Mouse (Mus musculus): ENCODE data around the gene Gm28044. TPM values are rescaled to one million over a fixed set of nuclear protein-coding genes. Genes with fewer than 3 reads are reported as not detected.
"Not testable (repeated sequence)": the region's sequence is repeated elsewhere in the genome, so short reads cannot be mapped to it uniquely, and the experiment has no call there.

The Gm28044 gene
- polyA plus RNA-seq, 1 experiment from 2014 or later, result 0.95 TPM

GRCm38 (mm10) chr13:67306718-67307117 lies 53.6 kb downstream of the Gm28044 start:
- 26% methylated on average over 5 of the region's 5 CpGs for WGBS
- Histone ChIP-seq H3K4me3 (ENCODE audit: low read length) (peak overlapping the region; percentile 81), H3K9me3 (ENCODE audit: control insufficient read depth, low read length) (no peaks in the 10 kb centered on the region), H3K36me3 (ENCODE audit: control insufficient read depth, insufficient read depth, low read length) (no peaks in the 10 kb centered on the region), H3K9ac (ENCODE audit: low read depth, low read length) (peak overlapping the region; percentile 88; the same call in 1 of the 2 replicates), H3K4me2 (ENCODE audit: low read depth, low read length) (peak overlapping the region; percentile 90), H3K27ac (ENCODE audit: low read length) (no peak overlapping the region), H3K4me1 (ENCODE audit: control insufficient read depth, insufficient read depth, low read length) (peaks cover 6% of the 10 kb centered on the region; the same call in 1 of the 2 replicates), H3K27me3 (replicated peaks; ENCODE audit: control insufficient read depth, insufficient read depth, low read length) (no peaks in the 10 kb centered on the region)
- ATAC-seq, result peak; percentile 74

- no peaks in the 10 kb centered on the region for H3K36me3 ChIP-seq (ENCODE audit: control insufficient read depth, insufficient read depth, low read length)
- H3K27me3 ChIP-seq (replicated peaks; ENCODE audit: control insufficient read depth, insufficient read depth, low read length), result no peaks in the 10 kb centered on the region
- H3K4me1 ChIP-seq (ENCODE audit: control insufficient read depth, insufficient read depth, low read length), result peaks cover 6% of the 10 kb centered on the region; the same call in 1 of the 2 replicates
- no peaks in the 10 kb centered on the region for H3K9me3 ChIP-seq (ENCODE audit: control insufficient read depth, low read length)
- peak within 1 kb of the TSS; percentile 90 for H3K4me2 ChIP-seq (ENCODE audit: low read depth, low read length)
- WGBS, result 7% methylated on average over 16 of the region's 16 CpGs
- H3K9ac ChIP-seq (ENCODE audit: low read depth, low read length), result peak within 1 kb of the TSS; percentile 88
- H3K27ac ChIP-seq (ENCODE audit: low read length), result peak within 1 kb of the TSS; percentile 41; the same call in 1 of the 2 replicates
- peak within 1 kb of the TSS; percentile 81 for H3K4me3 ChIP-seq (ENCODE audit: low read length)
- peak; percentile 100 for ATAC-seq
Measured at GRCm38 (mm10) chr13:67305822-67306672, 54.3 kb downstream of the Gm28044 start, which contains the start of gene Zfp457. TSS of gene Zfp457 (minus strand) at chr13:67306485.

GRCm38 (mm10) chr13:67278314-67278713 lies 82.0 kb downstream of the Gm28044 start, which contains the start of gene Zfp458:
TSS of gene Zfp458 (minus strand) at chr13:67278466.
- Histone ChIP-seq H3K36me3 (ENCODE audit: control insufficient read depth, insufficient read depth, low read length) (no peaks in the 10 kb centered on the region), H3K27me3 (replicated peaks; ENCODE audit: control insufficient read depth, insufficient read depth, low read length) (no peaks in the 10 kb centered on the region), H3K4me1 (ENCODE audit: control insufficient read depth, insufficient read depth, low read length) (no peaks in the 10 kb centered on the region), H3K4me3 (ENCODE audit: low read length) (peak within 1 kb of the TSS; percentile 26), H3K4me2 (ENCODE audit: low read depth, low read length) (peak within 1 kb of the TSS; percentile 19; the same call in 1 of the 2 replicates), H3K9ac (ENCODE audit: low read depth, low read length) (no peak within 1 kb of the TSS), H3K27ac (ENCODE audit: low read length) (no peak within 1 kb of the TSS), H3K9me3 (ENCODE audit: control insufficient read depth, low read length) (no peaks in the 10 kb centered on the region)
- ATAC-seq, result peak; percentile 75
- WGBS, result 40% methylated on average over 7 of the region's 7 CpGs

- Histone ChIP-seq H3K4me3 (ENCODE audit: low read length) (peak overlapping the region; percentile 78), H3K4me2 (ENCODE audit: low read depth, low read length) (peak overlapping the region; percentile 65), H3K9ac (ENCODE audit: low read depth, low read length) (peak overlapping the region; percentile 79)
- peak; percentile 57 for ATAC-seq
- H3K27me3 ChIP-seq (replicated peaks; ENCODE audit: control insufficient read depth, insufficient read depth, low read length); H3K27ac ChIP-seq (ENCODE audit: low read length); H3K9me3 ChIP-seq (ENCODE audit: control insufficient read depth, low read length); H3K4me1 ChIP-seq (ENCODE audit: control insufficient read depth, insufficient read depth, low read length); H3K36me3 ChIP-seq (ENCODE audit: control insufficient read depth, insufficient read depth, low read length): not testable (repeated sequence)
- WGBS, result 44% methylated on average over 8 of the region's 9 CpGs
Measured at GRCm38 (mm10) chr13:67269383-67270065, 90.8 kb downstream of the Gm28044 start.

- WGBS, result 4% methylated on average over 18 of the region's 18 CpGs
- peak; percentile 99 for ATAC-seq
- no peak overlapping the region for H3K27ac ChIP-seq (ENCODE audit: low read length)
Measured at GRCm38 (mm10) chr13:67268568-67269369, 91.6 kb downstream of the Gm28044 start.

More at GRCm38 (mm10) chr13:67268568-67269369, 91.6 kb downstream of the Gm28044 start:
- H3K4me1 ChIP-seq (ENCODE audit: control insufficient read depth, insufficient read depth, low read length), result 0 out of 2 replicates have a peak, but pooled peaks cover 3% of the 10 kb centered on the region
- peak overlapping the region; percentile 65 for H3K4me2 ChIP-seq (ENCODE audit: low read depth, low read length)
- H3K9ac ChIP-seq (ENCODE audit: low read depth, low read length), result peak overlapping the region; percentile 79
- H3K9me3 ChIP-seq (ENCODE audit: control insufficient read depth, low read length), result no peaks in the 10 kb centered on the region
- H3K36me3 ChIP-seq (ENCODE audit: control insufficient read depth, insufficient read depth, low read length), result no peaks in the 10 kb centered on the region
- H3K27me3 ChIP-seq (replicated peaks; ENCODE audit: control insufficient read depth, insufficient read depth, low read length), result no peaks in the 10 kb centered on the region
- H3K4me3 ChIP-seq (ENCODE audit: low read length), result peak overlapping the region; percentile 78

Other genes starting within 250 kb of the Gm28044 start
- gene Rslcan18, start 244.3 kb downstream of the Gm28044 start, polyA plus RNA-seq (2015; fragmentation: Nextera tagmentation; extraction: Ambion mirVana), result 0.16 and 0.43 TPM in 2 replicates
- 1.4 TPM in 2 replicates for gene Zfp759, start 238.9 kb downstream of the Gm28044 start, polyA plus RNA-seq (2015; fragmentation: Nextera tagmentation; extraction: Ambion mirVana)
- gene Rsl1, start 187.4 kb downstream of the Gm28044 start, polyA plus RNA-seq (2015; fragmentation: Nextera tagmentation; extraction: Ambion mirVana), result 6.8 and 6.9 TPM in 2 replicates
- gene Zfp455, start 166.0 kb downstream of the Gm28044 start, polyA plus RNA-seq (2015; fragmentation: Nextera tagmentation; extraction: Ambion mirVana), result 1.2 and 1.4 TPM in 2 replicates
- 1.2 and 1.5 TPM in 2 replicates for gene Zfp458, start 82.1 kb downstream of the Gm28044 start, polyA plus RNA-seq (2015; fragmentation: Nextera tagmentation; extraction: Ambion mirVana)
- gene Zfp457, start 54.1 kb downstream of the Gm28044 start, polyA plus RNA-seq (2015; fragmentation: Nextera tagmentation; extraction: Ambion mirVana), result 0.69 and 1.4 TPM in 2 replicates
- gene Zfp595, start 28.0 kb downstream of the Gm28044 start, polyA plus RNA-seq (2015; fragmentation: Nextera tagmentation; extraction: Ambion mirVana), result 2.0 and 2.4 TPM in 2 replicates
- 0.77 and 1.0 TPM in 2 replicates for gene Zfp953, start 69 bp upstream of the Gm28044 start, polyA plus RNA-seq (2015; fragmentation: Nextera tagmentation; extraction: Ambion mirVana)
- gene Gm28041, start 15.2 kb upstream of the Gm28044 start, polyA plus RNA-seq (2015; fragmentation: Nextera tagmentation; extraction: Ambion mirVana), result 0.48 TPM in 1 of 2 replicates, not detected in the other
- gene Zfp456, start 15.3 kb upstream of the Gm28044 start, polyA plus RNA-seq (2015; fragmentation: Nextera tagmentation; extraction: Ambion mirVana), result 1.5 and 1.9 TPM in 2 replicates
- 6.7 and 7.3 TPM in 2 replicates for gene Zfp429, start 39.3 kb upstream of the Gm28044 start, polyA plus RNA-seq (2015; fragmentation: Nextera tagmentation; extraction: Ambion mirVana)
- gene Zfp459, start 60.9 kb upstream of the Gm28044 start, polyA plus RNA-seq (2015; fragmentation: Nextera tagmentation; extraction: Ambion mirVana), result 1.7 and 2.3 TPM in 2 replicates
- gene Zfp874a, start 91.1 kb upstream of the Gm28044 start, polyA plus RNA-seq (2015; fragmentation: Nextera tagmentation; extraction: Ambion mirVana), result 7.5 TPM in 2 replicates
- gene Zfp874b, start 123.7 kb upstream of the Gm28044 start, polyA plus RNA-seq (2015; fragmentation: Nextera tagmentation; extraction: Ambion mirVana), result 1.7 and 1.9 TPM in 2 replicates
- 8.3 and 9.8 TPM in 2 replicates for gene Zfp58, start 140.0 kb upstream of the Gm28044 start, polyA plus RNA-seq (2015; fragmentation: Nextera tagmentation; extraction: Ambion mirVana)
- not detected in 2 replicates for gene Gm26965, start 165.6 kb upstream of the Gm28044 start, polyA plus RNA-seq (2015; fragmentation: Nextera tagmentation; extraction: Ambion mirVana)
- 17.9 and 19.3 TPM in 2 replicates for gene Zfp87, start 165.6 kb upstream of the Gm28044 start, polyA plus RNA-seq (2015; fragmentation: Nextera tagmentation; extraction: Ambion mirVana)
- 9.2 and 9.7 TPM in 2 replicates for gene Zfp748, start 193.3 kb upstream of the Gm28044 start, polyA plus RNA-seq (2015; fragmentation: Nextera tagmentation; extraction: Ambion mirVana)
- gene Zfp729b, start 249.2 kb upstream of the Gm28044 start, polyA plus RNA-seq (2015; fragmentation: Nextera tagmentation; extraction: Ambion mirVana), result 3.1 and 3.3 TPM in 2 replicates

Data from intestine, embryonic 16.5 days (tissue).